Mouse (Mus musculus) lung, postnatal 0 days (tissue): ENCODE results near the gene Trim15.

Experiments
- CTCF ChIP-seq: IDR thresholded peaks from 2 replicates; pipeline ENCODE4 v1.5.1; 2016; ENCODE audit warnings: antibody characterized with exemption, mild to moderate bottlenecking
- EP300 ChIP-seq: IDR thresholded peaks from 2 replicates; pipeline ENCODE4 v1.6.1; 2016; ENCODE audit warnings: antibody characterized with exemption, mild to moderate bottlenecking, control low read depth

- TF ChIP-seq CTCF (no peak), EP300 (no peak)
Measured at GRCm38 (mm10) chr17:36836874-36837647, 29.9 kb downstream of the Trim15 start, which contains the start of gene Trim26.
